Mouse (Mus musculus) ES-E14 (cell line): ENCODE results near the gene Gm42417.

Experiments
- CHD2 ChIP-seq: IDR thresholded peaks from 2 replicates; pipeline ENCODE4 v1.6.1; 2014; ENCODE audit warnings: mild to moderate bottlenecking, low read depth, low read length, inconsistent platforms
- HCFC1 ChIP-seq: IDR thresholded peaks from 2 replicates; pipeline ENCODE4 v1.6.1; 2012; ENCODE audit warnings: low read length, inconsistent platforms, borderline replicate concordance; ENCODE audit not compliant: insufficient read depth
- MAFK ChIP-seq: IDR thresholded peaks from 2 replicates; pipeline ENCODE4 v1.6.1; 2014; ENCODE audit warnings: mild to moderate bottlenecking, low read depth, low read length, inconsistent platforms; ENCODE audit not compliant: insufficient read depth
- ZC3H11A ChIP-seq: IDR thresholded peaks from 2 replicates; pipeline ENCODE4 v1.6.1; 2012; ENCODE audit warnings: low read depth, mild to moderate bottlenecking, inconsistent platforms, low read length, borderline replicate concordance
- ZNF384 ChIP-seq: IDR thresholded peaks from 2 replicates; pipeline ENCODE4 v1.6.1; 2012; ENCODE audit warnings: low read depth, low read length, inconsistent platforms

- TF ChIP-seq MAFK: no peak
- no peak for TF ChIP-seq ZC3H11A
- no peak for TF ChIP-seq CHD2
- TF ChIP-seq ZNF384: no peak
- TF ChIP-seq HCFC1: no peak
These were observed 31.0 kb downstream of the Gm42417 start for GRCm38 (mm10) chr1:36508238-36508637.
